Mouse (Mus musculus) T-helper 17 cell (primary cell): Measurements from ENCODE around the gene Slc39a3.
"Not testable (repeated sequence)": the region's sequence is repeated elsewhere in the genome, so short reads cannot be mapped to it uniquely, and the experiment has no call there.

Experiments
- in situ Hi-C, 2 experiments: fragments of 300-600 bp; cut with MboI, MseI; formaldehyde crosslinking; loops; 1 replicate in 1 of 2; 2 replicates in 1 of 2; pipeline ENCODE4 v1.15.1; 2025; ENCODE audit warnings: high pct_unique_total_duplicates in 2 of 2

The Slc39a3 gene

DNA sequence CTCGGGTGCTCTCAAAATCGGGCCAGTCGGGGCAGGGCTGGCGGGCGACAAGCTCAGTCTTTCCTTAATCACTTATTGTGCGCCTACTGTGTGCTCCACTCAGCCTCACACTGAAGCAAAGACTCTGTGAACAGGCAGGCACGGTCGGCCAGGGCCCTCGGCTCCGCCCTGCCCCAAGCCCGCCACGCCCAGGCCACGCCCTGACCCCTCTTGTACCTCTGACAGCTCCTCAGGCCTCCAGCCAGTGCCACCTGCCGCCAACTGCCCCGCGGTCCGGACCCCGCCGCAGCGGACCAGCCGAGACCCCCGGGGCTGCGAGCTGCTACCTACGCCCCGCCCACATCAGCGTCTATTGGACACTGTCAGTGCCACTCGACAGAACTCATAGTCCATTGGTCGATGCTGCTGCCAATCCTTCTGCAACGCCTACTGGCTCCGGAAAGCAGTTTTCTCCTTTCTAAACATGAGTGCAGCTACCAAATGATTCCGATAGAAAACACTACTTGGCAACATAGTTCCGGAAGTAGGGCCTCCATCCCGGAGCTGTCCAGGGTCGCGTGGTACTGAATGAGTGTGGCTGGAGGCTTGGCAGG is at the start of gene Slc39a3:
TSS of gene Slc39a3 (minus strand) at position 439 of the 593 bp plus-strand sequence.
- in situ Hi-C loops = no loop called here

DNA sequence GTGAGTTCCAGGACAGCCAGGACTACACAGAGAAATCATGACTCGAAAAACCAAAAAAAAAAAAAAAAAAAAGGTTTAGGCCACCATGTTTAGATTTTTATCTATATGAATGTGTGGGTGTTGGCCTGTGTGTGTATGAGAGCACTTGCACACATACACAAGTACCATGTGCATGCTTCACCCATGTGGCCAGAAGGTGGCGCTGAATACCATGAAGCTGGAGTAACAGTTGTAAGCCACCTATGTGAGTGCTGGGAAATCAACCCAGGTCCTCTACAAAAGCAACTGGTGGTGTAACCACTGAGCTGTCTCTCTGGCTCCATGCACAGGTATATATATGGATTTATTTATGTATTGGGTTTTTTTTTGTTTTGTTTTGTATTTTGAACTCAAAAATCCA is 49.8 kb upstream of the Slc39a3 start:
- in situ Hi-C loops = loop anchor here in 1 of 2 experiments (5.0 kb wide), 1 partner anchor 75 kb away; the partner anchor contains the start of gene Gng7

DNA sequence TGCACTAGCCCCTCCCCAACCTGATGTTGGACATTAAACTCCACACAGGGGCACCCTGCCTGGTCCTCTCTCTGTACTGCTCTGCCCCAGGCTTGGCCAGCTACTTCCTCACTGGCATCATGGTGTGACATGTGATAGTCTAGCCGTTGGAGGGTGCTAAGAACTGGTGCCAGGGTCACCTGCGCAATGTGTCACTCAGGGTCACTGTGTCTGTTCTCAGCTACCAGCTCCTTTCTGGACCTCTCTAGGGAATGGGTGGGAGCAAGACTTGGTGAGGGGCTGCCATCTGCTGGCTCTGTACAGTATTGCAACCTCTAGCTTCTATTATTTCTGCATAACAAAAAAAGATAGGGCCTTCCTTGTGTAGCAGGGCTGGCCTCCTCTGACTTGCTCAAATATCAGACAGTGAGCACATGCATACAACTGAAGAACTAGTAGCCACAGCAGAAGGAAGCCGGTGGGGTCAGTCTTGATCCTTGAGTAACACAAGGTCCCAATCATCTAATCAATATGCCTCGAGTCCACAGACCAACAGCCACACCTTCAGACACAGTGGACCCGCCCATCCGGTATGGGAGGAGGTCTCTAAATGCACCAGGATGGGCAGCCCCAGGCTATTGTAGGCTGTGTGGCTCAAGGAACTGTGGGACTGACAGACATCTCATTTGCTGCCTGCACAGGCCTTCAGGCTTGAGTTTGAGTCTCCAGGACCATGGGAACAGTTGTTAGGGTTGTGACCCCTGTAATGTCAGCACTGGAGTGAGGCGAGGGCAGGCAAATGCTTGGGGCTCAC is 45.1 kb upstream of the Slc39a3 start:
- in situ Hi-C loops = no loop called here

GRCm38 (mm10) chr10:81080008-81080655 is 42.9 kb upstream of the Slc39a3 start:
- in situ Hi-C loops = no loop called here

DNA sequence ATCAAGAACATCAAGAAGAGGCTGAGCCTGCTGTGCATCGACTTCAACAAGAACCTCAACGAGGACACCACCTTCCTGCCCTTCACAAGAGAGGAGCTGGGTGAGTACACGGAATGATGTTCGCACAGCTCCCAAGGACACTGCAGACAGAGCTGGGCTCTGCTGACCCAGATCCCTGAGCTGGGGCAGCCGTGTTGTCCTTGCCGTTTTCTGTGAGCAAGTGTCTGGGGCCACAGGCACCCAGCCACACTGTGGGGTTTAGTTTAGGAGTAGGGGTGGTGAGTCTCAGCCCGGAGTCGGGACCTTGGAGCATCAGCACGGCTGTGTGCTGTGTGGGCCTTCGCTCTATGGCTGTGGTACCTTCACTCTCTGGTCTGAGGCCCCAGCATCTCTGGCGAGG is 40.7 kb upstream of the Slc39a3 start:
- in situ Hi-C loops = no loop called here

DNA sequence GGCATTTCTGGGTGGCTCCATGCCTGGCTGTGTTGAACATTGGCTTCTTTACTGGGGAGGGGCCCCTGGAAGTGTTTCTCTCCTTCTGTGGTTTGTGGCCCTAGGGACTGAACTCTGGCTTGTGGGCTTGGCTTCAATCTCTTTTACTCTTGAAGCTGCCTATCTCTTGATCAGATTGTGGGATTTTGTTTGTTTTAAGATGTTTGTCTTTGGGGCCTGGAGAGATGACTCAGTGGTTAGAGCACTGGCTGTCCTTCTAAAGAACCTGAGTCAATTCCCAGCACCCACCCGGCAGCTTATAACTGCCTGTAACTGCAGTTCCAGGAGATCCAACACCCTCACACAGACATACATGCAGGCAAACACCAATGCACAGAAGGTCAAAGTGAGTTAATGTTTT is 39.1 kb upstream of the Slc39a3 start:
- in situ Hi-C loops = no loop called here

DNA sequence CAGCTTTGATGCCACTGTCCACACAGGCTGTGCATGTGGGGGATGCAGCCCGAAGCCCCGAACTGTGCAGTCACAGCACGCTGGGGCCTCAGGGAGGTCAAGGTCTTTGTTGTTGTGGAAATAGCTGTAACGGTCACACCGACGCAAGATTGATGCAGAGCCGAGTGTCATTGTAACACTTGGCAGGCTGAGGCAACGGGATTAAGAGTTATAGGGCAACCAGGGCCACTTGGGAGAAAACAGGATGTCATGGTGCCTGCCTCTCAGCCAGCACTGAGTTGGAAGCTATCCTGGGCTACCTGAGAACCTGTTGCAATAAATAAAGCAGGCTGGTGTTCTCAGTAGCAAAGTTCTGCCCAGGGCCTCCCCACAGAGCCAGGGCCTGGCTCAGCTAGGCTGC is 38.5 kb upstream of the Slc39a3 start:
- in situ Hi-C loops = no loop called here

DNA sequence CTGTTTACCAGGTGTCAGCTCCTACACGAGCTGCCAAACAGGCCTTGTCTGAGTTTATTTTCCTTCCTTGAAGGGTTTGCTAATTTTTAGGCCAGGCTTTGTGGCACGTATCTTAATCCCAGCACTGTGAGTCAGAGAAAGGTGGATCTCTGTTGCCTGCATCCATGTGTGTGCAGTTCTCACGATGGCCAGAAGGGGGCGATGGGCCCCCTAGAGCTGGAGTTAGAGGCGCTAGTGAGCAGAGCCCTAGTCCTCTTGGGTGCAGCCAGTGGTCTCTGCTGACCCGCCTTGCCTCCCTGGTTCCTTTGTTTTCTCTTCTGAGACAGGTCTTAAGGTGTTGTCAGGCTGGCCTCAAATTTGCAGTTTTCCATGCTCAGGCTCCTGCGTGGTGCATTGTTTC is 36.2 kb upstream of the Slc39a3 start:
- in situ Hi-C loops = no loop called here

- in situ Hi-C loops = no loop called here
These were observed 35.1 kb upstream of the Slc39a3 start for GRCm38 (mm10) chr10:81072290-81072689.

GRCm38 (mm10) chr10:81069836-81070235 is 32.6 kb upstream of the Slc39a3 start, which contains the start of gene Thop1:
Gene Thop1, plus strand, starts transcription at chr10:81070035.
- in situ Hi-C loops = no loop called here

DNA sequence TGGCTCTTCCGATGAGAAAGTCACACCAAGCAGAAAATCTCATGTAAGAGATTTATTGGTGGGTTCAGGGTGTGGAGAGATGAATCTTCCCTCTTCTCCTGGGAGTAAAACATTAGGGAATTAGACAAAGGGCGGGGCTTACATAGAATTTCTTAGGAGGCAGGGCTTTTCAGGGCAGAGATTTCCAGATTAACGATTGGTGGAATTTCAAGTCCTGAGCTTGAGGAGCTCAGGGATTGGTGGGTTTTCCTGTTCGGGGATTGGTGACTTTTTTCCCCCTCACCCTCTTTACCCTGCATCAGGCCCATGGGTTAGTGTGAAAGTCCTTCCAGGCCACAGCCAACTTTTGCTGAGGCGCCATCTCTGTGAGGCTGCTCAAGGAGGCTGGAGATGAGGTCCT is 31.5 kb upstream of the Slc39a3 start:
- in situ Hi-C loops = no loop called here

- in situ Hi-C loops = not testable (repeated sequence)
These were observed 27.3 kb upstream of the Slc39a3 start for GRCm38 (mm10) chr10:81064519-81064918.

DNA sequence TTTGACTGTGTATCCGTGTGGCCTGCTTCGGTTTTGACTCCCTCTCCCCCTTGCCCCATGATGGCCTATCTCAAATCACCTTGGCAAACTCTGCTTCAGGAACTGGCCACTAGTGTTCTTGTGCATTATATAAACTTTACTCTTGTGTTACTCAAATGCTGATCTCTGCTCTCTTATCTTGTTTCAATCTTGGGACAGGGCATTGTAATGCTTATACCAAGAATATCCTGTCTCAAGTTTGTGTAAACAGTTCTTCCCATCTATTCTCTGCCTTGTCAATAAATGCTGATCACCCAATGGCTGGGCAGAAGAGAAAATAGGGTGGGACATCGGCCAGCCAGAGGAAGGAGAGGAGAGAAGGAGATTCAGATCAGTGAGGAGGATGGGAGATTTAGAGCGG is 25.5 kb upstream of the Slc39a3 start:
- in situ Hi-C loops = no loop called here

DNA sequence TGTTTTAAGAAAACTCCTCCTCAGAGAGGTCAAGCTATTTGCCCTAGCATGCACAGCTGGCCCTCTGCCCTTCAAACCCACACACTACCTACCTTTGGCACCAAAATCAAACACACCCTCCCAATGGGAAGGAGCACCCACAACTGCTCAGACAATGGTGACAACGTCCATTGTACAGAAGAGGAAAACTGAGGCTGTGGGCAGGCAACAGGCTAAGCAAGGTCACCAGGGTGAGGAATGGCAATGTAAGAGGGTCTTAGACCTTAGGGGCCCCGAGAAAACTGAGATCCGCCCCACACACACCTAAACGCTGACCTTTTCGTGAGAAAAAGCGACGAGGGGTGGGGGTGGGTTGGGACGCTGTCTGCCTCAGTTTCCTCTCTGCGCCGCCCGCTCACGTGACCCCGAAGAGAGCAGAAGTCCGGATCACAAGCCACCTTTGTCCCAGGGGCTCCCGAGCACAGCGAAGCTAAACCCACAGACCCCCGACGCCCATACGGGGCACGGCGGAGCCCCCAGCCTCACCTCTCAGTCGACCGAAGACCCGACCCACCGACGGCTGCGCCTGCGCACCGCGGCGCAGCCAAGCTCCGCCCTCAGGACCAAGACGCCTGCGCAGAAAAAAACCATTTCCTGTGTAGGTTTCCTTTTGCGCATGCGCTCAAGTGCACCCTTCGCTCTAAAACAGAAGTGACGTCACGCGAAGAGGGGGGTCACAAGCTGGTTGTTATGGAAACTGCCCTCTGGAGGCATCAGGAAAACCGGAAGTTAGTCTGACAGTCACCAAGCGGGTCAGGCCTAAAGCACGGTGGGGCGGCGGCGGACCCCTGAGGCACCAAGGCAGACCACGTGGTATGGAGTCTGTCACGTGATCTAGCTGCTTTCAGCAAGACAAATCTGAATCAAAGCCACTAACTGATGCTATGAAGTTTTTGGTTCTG is 22.6 kb upstream of the Slc39a3 start, which contains the start of gene Sgta:
TSS of gene Sgta (minus strand) at position 579 of the 941 bp plus-strand sequence.
- in situ Hi-C loops = no loop called here

DNA sequence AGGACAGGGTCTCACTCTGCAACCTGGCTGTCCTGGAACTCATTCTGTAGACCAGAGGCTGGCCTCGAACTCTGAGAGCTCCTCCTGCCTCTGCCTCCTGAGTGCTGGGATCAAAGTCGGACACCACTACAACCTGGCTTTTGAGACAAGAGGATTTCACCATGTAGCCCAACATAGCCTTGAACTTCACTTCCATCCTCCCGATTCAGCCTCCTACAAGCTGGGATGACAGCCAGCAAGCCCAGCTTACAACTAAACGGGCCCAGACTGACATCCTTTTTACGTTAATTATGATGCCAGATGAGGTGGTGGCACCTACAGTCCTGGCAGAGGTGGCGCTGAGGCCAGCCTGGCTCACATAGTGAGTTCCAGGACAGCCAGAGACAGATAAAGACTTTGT is 21.7 kb upstream of the Slc39a3 start:
- in situ Hi-C loops = no loop called here

DNA sequence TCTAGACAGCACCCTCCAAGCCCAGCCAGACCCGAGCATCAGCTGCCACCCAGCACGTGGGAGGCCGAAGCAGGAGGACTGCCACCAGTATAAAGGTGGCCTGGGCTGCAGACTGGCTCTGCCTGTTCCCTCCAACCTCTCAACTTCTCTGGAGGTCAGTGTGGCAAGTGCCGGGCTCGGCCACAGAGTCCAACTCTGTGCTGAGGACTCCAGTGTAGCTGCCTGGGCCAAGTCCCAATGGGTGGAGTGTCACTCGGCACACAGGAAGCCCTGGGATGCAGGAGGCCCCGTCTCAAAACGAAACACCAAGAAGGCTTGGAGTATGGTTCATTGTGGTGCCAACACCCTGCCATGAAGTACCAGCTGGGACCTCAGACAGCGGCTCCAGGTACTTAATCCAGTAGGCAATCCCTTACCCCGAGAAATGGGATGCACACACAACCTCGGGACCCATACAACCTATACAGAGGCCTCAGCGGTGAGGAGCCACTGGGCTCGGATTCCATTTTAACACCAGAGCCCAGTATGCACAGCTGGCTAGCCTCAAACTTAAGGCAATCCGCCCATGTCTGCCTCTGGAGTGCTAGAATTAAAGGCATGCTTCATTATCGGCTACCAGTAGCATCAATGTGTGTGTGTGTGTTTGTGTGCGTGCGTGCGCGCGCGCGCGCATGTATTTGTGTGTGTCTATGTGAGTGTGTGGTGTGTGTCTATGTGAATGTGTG is 20.3 kb upstream of the Slc39a3 start:
- in situ Hi-C loops = no loop called here

- in situ Hi-C loops = not testable (repeated sequence)
These were observed 18.6 kb upstream of the Slc39a3 start for GRCm38 (mm10) chr10:81055802-81056340.

DNA sequence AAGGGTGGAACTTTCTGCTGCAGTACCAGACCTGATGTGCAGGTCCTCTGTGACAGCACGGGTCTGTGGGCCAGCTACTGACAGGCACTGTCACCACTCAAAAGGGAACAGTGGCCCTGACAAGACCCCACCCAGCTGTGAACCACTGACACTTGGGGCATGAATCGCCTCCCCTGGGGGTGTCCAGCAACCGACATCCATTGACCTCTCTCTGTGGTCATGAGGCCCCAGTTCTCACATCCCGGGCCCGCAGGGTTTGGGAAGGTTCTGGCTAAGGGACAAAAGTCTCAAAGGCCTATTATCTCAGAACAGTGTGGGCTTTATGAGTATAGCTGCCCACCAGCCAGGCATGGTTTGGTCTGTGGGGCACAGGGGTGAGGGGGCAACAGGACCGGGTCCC is 17.9 kb upstream of the Slc39a3 start:
- in situ Hi-C loops = no loop called here

GRCm38 (mm10) chr10:81052577-81052976 is 15.4 kb upstream of the Slc39a3 start:
- in situ Hi-C loops = no loop called here

DNA sequence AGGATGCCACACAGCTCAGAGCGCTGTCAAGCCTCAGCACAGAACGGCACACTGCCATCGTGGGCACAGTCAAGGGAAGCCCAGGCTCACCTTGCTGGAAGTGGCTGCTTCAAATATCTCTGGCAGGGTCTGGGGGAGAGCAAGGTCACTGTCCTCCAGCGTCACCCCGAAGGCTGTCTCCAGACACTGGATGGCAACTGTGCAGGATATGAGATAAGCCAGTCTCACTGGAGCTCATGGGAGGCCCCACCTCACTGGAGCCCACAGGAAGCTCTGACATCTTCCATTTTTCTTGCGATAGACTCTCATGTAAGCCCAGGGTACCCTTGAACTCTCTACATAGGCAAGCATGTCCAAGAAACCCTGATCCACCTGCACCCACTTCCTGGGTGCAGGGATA is 13.9 kb upstream of the Slc39a3 start:
- in situ Hi-C loops = no loop called here
